Mouse (Mus musculus): Measurements from ENCODE around the gene Zfp446.

GRCm38 (mm10) chr7:13025511-13026112, 48.0 kb downstream of the Zfp446 start:
- TF ChIP-seq EP300 (IDR thresholded peaks at IDR 0.05; ENCODE audit: low read depth) (no peak), CTCF (IDR thresholded peaks at IDR 0.05; ENCODE audit: low read depth) (no peak)

All from liver, embryonic 14.5 days (tissue).